Comparison of ENCODE assay signal across 20 mouse cellular contexts in genomic region chr6:134247324-134247723, GRCm38 (mm10).
DNase-seq lines count a peak whose midpoint lies in the region; ATAC-seq and TF ChIP-seq lines count a peak whose summit lies in the region.
"Had no signal": no experiment of that assay in that cellular context is flagged by ENCODE, and none has a peak within 500 bp of the region (broad histone marks: within the 10 kb centered on the region; RNA-seq: fewer than 3 reads in every experiment).

No protein-coding gene starts in this region.

- H3K36me3 ChIP-seq in liver, postnatal 0 days (replicated peaks; ENCODE audit: insufficient read depth, low read length), result peaks cover 23% of the 10 kb centered on the region
- peaks cover 21% of the 10 kb centered on the region for H3K36me3 ChIP-seq in liver, embryonic 12.5 days
- H3K36me3 ChIP-seq in limb, embryonic 15.5 days, result peaks cover 15% of the 10 kb centered on the region

- TF ChIP-seq EP300 in liver, postnatal 0 days (IDR thresholded peaks at IDR 0.05; ENCODE audit: low read depth), result no peak

- H3K27ac ChIP-seq in liver, postnatal 0 days (ENCODE audit: low read depth), result no peak overlapping the region
- no peak overlapping the region for H3K27ac ChIP-seq in liver, embryonic 12.5 days
- no peak overlapping the region for H3K27ac ChIP-seq in limb, embryonic 15.5 days
- H3K27ac ChIP-seq: embryonic facial prominence, embryonic 10.5 days; forebrain, embryonic 12.5 days; heart, embryonic 15.5 days; hindbrain, embryonic 10.5 days; hindbrain, postnatal 0 days had no signal

- TF ChIP-seq CTCF in liver, postnatal 0 days (IDR thresholded peaks at IDR 0.05; ENCODE audit: low read depth), result no peak

- peak; percentile 31 for DNase-seq in liver, postnatal 0 days
- peak; percentile 5 for DNase-seq in T-cell, adult 2 months (ENCODE audit: low spot score)
- DNase-seq in spleen, postnatal 36 days (ENCODE audit: low spot score in 2 of 2), result no peak
- DNase-seq in cerebellum, adult 9-11 months, result no peak
- DNase-seq: adrenal gland, adult 2 months; cerebellum, adult 11-12 months; gastrocnemius, postnatal 10 days; kidney, adult 11 months; layer of hippocampus, postnatal 36 days; liver; lung, embryonic 14.5 days had no signal

- ATAC-seq in liver, postnatal 0 days, result peak; percentile 49; the same call in 1 of the 2 replicates
- no peak for ATAC-seq in liver, embryonic 12.5 days
- 0 out of 2 replicates have a peak, but pooled peaks have one; percentile 44 for ATAC-seq in limb, embryonic 15.5 days (ENCODE audit: insufficient number of reproducible peaks, low FRiP score, low TSS enrichment, low read depth)
- peak; percentile 80 for ATAC-seq in neutrophil, adult 5-6 weeks (ENCODE audit: extremely low read depth, insufficient number of reproducible peaks, low FRiP score, poor library complexity, severe bottlenecking)
- ATAC-seq: hindbrain, postnatal 0 days; midbrain, embryonic 16.5 days had no signal

- H3K4me3 ChIP-seq in liver, postnatal 0 days (ENCODE audit: low read depth, low read length), result no peak overlapping the region
- H3K4me3 ChIP-seq in liver, embryonic 12.5 days, result no peak overlapping the region
- H3K4me3 ChIP-seq in limb, embryonic 15.5 days, result no peak overlapping the region
- H3K4me3 ChIP-seq: embryonic facial prominence, embryonic 10.5 days; forebrain, embryonic 12.5 days; heart, embryonic 15.5 days; hindbrain, embryonic 10.5 days had no signal

- H3K9me3 ChIP-seq in liver, postnatal 0 days (ENCODE audit: low read length), result no peaks in the 10 kb centered on the region
- H3K9me3 ChIP-seq in liver, embryonic 12.5 days (replicated peaks), result no peaks in the 10 kb centered on the region
- H3K9me3 ChIP-seq in limb, embryonic 15.5 days, result no peaks in the 10 kb centered on the region
- H3K9me3 ChIP-seq: embryonic facial prominence, embryonic 10.5 days; forebrain, embryonic 12.5 days; heart, embryonic 15.5 days; hindbrain, embryonic 10.5 days had no signal

- H3K4me2 ChIP-seq in liver, postnatal 0 days (ENCODE audit: low read depth, low read length), result no peak overlapping the region
- H3K4me2 ChIP-seq in liver, embryonic 12.5 days, result no peak overlapping the region
- no peak overlapping the region for H3K4me2 ChIP-seq in limb, embryonic 15.5 days
- H3K4me2 ChIP-seq: forebrain, embryonic 12.5 days; heart, embryonic 15.5 days; lung, embryonic 14.5 days had no signal

- H3K4me1 ChIP-seq in liver, postnatal 0 days (ENCODE audit: insufficient read depth), result 0 out of 2 replicates have a peak, but pooled peaks cover 5% of the 10 kb centered on the region
- peaks cover 11% of the 10 kb centered on the region for H3K4me1 ChIP-seq in liver, embryonic 12.5 days
- peaks cover 4% of the 10 kb centered on the region; the same call in 1 of the 2 replicates for H3K4me1 ChIP-seq in limb, embryonic 15.5 days
- H3K4me1 ChIP-seq: embryonic facial prominence, embryonic 10.5 days; forebrain, embryonic 12.5 days; hindbrain, embryonic 10.5 days had no signal

- 45% methylated on average over 9 of the region's 9 CpGs for WGBS in liver, postnatal 0 days (ENCODE audit: insufficient replicate concordance)
- WGBS in liver, embryonic 12.5 days (ENCODE audit: insufficient replicate concordance), result 71% methylated on average over 9 of the region's 9 CpGs
- 87% methylated on average over 9 of the region's 9 CpGs for WGBS in limb, embryonic 15.5 days

- no peak overlapping the region for H3K9ac ChIP-seq in liver, postnatal 0 days (replicated peaks)
- no peak overlapping the region for H3K9ac ChIP-seq in liver, embryonic 12.5 days
- no peak overlapping the region for H3K9ac ChIP-seq in limb, embryonic 15.5 days
- H3K9ac ChIP-seq: forebrain, embryonic 12.5 days; heart, embryonic 15.5 days; lung, embryonic 14.5 days had no signal

- no peaks in the 10 kb centered on the region for H3K27me3 ChIP-seq in liver, postnatal 0 days (ENCODE audit: insufficient read depth, low read length)
- no peaks in the 10 kb centered on the region for H3K27me3 ChIP-seq in liver, embryonic 12.5 days (replicated peaks)
- no peaks in the 10 kb centered on the region for H3K27me3 ChIP-seq in limb, embryonic 15.5 days
- H3K27me3 ChIP-seq: forebrain, embryonic 12.5 days; heart, embryonic 15.5 days had no signal

Comparison
In these comparisons a context has a peak if more than half of its experiments do, and no peak if none do; other contexts are left out.
1. DNase-seq: peak in liver, postnatal 0 days (single experiment) and T-cell, adult 2 months (single experiment); none in spleen, postnatal 36 days (0 of 2) and cerebellum, adult 9-11 months (single experiment).